Mouse (Mus musculus): ENCODE measurements around the gene Gpsm1.
"Not testable (repeated sequence)": the region's sequence is repeated elsewhere in the genome, so short reads cannot be mapped to it uniquely, and the experiment has no call there.

GRCm38 (mm10) chr2:26380871-26381270 is 65.6 kb downstream of the Gpsm1 start:
- TF ChIP-seq CTCF (IDR thresholded peaks at IDR 0.05; ENCODE audit: extremely low read depth, insufficient read depth, insufficient read length, insufficient replicate concordance); POLR2A (IDR thresholded peaks at IDR 0.05; ENCODE audit: low read depth, low read length): not testable (repeated sequence)

All from spleen, adult 2 months (tissue).